Mouse (Mus musculus) left cerebral cortex, postnatal 10 days (tissue): Measurements from ENCODE around the gene Zfp526. TPM values are rescaled to one million over a fixed set of nuclear protein-coding genes. Genes with fewer than 3 reads are reported as not detected.
"Not testable (repeated sequence)": the region's sequence is repeated elsewhere in the genome, so short reads cannot be mapped to it uniquely, and the experiment has no call there.

Source experiments
- DNase-seq, 2 experiments: peaks; one replicate each; pipeline ENCODE4 v3.0.0; 2021 to 2022; ENCODE audit warnings: low spot score in 2 of 2, mixed read lengths in 1 of 2; ENCODE audit errors: extremely low spot score in 1 of 2
- intact Hi-C: fragments of 180-260 bp; cut with DNase I; formaldehyde crosslinking; loops from one replicate; pipeline ENCODE4 v1.15.1; 2025
- total RNA-seq, 2 experiments: library from RNA; stranded (reverse); gene quantifications; 2 replicates each; pipeline ENCODE4 v1.2.3; 2021

Zfp526 gene
- total RNA-seq, 2 experiments from 2014 or later: 7.8 to 8.5 TPM

DNA sequence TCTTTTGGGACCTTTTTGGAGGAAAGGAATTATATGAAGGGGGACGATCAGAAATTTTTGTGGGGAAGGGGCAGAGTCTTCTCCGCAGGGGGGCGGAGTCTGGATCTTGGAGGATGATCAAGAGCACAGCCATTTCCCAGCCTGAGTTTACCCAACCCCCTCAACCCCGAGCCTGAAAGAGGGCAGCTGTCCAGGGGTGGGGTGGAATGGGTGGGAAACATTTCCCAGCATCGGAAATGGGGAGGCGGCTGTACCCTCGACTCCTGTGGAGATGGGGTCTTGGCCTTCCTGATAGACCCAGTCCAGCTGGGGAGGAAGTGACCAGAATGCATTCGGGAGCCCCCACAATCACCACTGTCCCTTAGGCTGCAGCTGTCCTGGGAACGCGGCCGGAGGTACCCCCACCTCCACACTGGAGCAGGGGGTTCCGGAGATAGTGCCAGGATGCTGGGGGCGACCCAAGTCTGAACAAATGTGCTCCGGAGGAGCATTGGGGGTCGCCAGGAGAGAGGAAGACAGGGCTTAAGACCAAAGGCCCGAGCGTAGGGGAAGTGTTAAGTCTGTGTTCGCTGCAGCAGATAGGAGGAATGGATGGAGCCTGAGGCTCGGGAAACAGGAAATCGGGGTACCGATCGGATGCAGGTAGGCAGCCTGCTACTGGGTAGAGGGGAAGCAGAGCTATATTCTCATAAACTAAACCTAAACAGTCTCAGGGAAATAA lies 30.0 kb downstream of the Zfp526 start:
- intact Hi-C loops: no loop called here
- DNase-seq: peak in 1 of 2 experiments; percentile 90

DNA sequence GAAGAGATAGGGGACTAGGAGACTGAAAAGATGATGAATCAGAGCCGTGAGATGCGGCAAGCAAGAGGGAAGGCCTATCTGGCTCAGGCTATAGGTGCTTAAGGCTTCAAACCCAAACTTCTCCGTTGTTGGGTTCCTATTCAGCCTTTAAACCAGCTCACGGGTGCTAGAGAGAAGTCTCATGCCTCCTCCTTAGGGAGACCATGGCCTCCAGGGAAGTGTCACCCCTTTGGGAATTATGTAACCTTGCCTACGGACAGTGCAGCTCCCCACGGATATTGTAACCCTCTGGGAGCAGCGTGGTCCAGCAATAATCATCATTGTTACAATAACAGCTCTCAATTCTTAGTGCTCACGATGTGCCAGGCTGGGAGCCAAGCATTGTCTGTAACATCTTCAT lies 30.6 kb downstream of the Zfp526 start:
- intact Hi-C loops: no loop called here
- no peak for DNase-seq

DNA sequence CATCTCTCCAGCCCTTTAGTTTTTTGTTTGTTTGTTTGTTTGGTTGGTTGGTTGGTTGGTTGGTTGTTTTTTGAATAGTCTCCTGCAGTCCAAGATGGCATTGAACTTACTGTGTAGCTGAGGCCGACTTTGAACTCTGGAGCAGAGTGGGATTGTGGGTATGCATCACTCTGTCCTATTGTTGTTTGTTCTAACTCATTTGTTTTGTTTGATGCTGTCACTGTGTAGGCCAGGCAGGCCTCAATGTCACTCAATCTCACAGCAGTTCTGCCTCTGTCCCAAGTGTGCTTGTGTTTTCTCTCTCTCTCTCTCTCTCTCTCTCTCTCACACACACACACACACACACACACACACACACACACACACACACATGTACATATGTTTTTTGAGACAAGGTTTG lies 40.7 kb downstream of the Zfp526 start:
- intact Hi-C loops: no loop called here
- no peak for DNase-seq

DNA sequence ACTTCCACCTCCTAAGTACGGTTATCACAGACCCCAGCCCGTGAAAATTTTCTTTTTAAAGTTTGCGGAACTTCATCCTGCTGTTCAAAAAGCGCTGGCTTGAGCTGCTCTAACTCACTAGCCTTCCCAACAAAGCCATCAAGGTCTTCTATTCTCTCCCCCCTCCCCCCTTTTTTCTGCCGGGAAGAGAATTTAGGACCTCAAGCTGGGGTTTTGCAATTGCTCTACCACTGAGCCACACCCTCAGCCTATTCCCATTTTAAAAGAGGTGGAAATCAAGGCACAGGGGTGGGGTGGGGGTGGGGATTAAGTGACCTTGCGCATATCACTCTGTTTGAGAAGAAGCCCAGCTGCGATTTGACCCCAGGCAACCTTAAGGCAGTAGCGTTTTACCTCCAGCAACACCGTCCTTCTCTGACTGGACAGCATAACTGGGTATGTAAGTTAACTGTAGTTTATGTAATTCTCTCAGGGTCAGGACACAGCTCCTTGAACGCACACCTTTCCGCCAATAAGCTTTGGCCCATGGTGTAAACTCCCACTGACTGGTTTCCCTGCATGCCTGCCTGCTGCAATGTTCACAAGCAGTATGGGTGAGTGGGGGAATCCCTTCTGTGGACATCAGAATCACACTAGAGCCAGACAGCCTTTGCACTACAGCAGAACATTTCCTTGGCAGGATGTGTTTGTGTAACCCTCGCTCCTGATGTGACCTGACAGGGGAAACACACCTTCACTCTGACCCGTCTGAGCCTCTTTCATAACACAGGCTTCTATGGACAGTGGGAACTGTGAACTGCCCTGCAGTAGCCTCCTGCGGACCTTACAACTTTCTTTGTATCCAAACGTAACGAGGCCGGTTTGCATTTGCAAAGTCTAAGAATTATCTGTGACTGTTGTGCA lies 43.0 kb downstream of the Zfp526 start:
- intact Hi-C loops: no loop called here
- DNase-seq: no peak

DNA sequence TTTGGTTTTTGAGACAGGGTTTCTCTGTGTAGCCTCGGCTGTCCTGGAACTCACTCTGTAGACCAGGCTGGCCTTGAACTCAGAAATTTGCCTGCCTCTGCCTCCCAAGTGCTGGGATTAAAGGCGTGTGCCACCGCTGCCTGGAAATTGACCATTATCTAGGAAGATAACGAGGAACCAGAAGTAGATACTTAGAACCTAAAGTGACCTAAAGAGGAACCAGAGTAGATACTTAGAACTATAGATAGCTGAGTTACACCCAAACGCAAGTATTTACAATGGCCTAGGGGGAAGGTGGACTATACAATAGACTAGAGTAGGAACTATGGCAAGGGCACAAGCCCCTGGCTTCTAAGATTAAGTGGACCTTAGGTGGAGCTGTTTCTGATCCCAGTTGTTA lies 44.5 kb downstream of the Zfp526 start:
- intact Hi-C loops, DNase-seq: not testable (repeated sequence)

DNA sequence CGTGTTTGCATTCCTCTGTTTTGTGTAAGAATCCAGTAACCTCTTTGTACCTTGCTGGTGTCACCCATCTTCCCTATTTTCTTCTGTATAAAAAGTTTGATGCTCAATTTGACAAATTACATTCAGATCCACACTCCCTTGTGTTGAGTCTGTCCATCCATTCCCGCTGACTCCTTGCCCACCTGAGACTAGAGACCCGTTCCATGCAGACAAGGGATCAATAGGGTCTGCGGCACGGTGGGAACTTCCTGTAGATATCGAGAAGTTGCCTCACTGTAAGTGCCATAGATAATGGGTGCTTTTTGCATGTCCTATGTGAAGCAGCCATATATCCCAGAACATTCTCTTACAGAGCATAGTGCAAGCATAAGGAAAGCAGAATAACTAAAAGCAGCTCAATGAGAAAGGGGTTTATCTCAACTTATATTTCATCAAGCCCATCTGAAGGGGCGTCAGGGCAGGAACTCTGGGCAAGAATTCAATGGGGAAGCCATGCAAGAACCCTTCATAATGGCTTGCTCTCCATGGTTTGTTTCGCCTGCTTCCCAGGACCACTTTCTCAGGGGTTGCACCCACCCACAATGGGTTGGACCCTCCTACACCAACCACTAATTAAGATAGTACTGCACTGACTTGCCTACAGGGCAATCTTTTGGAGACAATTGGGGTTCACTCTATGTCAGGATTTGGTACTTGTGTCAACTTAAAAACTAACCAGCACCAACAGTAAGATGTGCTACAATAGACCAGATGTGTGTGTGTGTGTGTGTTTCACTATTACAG lies 45.1 kb downstream of the Zfp526 start:
- DNase-seq: no peak
- intact Hi-C loops: no loop called here

DNA sequence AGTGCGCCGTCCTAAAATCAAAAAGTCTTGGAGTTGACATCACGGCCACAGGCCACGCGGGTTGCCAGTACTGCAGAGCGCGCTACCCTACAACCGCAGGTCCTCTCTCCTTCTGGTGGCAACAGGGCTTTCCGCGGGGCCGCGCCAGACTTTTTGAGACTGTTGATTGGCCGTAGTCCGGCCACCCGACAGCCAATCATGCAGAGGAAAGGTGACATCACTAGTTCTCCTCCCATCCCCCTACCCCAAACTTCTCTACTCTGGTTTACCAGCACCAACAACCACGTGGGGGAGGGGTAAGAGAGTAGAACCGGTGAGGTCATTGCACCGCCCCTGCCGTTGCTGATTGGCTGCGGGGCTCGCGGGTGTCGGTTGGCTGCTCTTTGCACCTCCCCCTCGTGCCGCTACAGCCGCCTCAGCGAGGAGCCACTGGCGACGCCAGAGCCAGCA lies 46.1 kb downstream of the Zfp526 start, which contains the start of gene Cic:
TSS of gene Cic (plus strand) at position 404 of the 450 bp plus-strand sequence.
- DNase-seq: peak; percentile 99 to 100
- intact Hi-C loops: no loop called here

DNA sequence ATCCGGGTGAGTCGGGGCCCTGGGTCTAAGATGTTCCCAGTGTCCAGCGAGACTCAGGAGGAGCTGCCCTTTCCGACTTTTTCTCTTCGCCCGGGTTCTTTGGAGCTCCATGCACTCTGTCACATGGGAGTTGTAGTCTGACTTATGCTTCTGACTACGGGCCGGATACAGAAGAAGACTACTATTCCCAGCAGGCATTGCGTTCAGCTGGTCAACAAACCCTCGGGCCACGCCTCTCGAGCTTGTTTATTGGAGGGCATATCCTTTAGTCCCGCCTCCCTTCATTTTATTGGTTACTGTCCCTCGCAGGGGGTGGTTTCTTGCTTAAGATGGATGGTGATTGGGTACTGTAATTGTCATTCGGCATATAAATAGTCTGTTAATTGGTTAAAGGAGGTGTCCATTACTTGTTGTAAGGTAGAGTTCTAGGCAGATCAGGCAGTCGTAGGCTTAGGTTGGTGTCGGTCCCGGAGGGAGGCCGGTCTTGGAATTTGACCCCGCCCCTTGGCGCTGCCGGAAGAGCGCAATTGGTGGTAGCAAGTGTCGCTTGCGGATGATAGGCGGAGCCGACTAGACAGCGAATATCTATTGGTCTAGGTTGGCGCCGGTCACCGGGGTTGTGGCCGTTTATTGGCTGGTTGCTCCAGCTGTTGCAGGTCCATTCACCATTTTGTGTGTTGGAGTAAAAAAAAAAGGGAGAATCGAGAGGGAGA lies 46.7 kb downstream of the Zfp526 start:
- DNase-seq: peak; percentile 100
- intact Hi-C loops: no loop called here

DNA sequence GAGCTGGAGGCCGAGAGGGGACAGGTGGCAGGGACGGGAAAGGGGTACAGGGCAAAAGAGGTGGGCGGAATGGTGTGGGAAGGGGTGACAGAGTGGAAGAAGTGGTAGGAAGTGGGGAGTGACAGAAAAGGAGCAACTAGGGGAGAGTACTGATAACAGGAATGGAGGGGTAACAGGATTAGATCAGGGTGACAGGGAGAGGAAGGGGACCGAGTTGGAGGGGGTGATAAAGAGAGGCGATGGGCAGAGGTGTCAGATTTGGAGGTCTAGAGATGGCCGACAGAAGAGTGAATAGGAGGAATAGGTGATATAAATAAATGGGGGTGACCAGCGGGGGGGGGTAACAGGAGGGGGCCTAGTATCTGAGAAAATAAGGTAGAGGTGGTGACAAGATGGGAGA lies 47.4 kb downstream of the Zfp526 start:
- intact Hi-C loops: no loop called here

DNA sequence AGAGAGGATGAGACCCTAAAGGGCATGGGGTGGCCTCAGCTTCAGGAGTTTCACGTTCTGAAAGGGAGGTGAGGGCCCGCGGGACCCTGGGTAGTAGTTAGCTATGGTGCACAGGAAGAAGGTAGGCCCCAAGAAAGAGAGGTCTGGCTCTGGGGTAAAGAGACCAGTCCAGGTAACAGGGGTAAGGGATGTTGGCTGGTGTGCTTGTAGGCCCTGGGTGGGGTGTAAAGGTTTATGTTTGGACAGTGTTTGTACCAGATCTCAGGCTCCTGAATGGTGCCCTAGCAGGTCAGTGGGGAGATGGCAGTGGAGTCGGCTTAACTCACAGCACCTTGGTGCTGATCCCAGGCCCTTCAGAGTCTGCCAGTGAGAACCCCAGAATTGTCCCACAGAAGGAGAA lies 47.8 kb downstream of the Zfp526 start:
- intact Hi-C loops: no loop called here
- no peak for DNase-seq

More for the DNA sequence above, 47.4 kb downstream of the Zfp526 start:
- DNase-seq: no peak

DNA sequence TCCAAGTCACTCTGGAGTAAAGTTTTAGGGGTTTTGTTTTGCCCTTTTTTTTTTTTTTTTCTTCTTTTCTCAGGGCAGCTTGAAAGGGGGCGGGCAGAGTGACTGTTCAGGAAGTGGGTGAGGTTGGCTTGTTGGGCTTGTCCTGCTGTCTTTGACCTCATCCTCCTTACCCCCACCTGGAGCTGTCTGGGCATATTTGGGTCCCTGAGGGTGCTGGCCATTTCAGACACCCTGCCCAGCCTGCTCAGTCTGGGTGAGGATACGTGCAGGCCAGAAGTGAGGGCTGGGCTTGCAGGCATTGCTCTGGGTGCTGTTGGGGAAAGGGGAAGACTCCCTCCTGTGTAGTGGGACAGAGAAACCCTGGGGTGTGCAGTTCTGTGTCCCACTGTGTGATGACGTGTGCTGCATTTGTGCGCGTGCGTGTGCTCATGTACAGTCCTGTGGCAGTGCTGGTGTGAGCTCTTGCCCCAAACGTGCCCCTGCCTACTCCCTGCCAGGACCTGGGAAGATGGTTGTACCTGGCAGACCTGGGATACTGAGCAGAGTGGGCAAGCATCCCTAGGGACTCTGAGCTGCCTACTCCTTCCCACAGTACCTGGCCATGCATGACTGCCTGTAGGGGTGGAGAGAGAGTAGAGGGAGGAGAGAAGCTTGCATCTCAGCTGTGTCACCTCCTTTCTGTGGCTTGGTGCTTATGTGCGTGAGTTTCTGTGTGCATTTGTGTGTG lies 48.5 kb downstream of the Zfp526 start:
- intact Hi-C loops: no loop called here

DNA sequence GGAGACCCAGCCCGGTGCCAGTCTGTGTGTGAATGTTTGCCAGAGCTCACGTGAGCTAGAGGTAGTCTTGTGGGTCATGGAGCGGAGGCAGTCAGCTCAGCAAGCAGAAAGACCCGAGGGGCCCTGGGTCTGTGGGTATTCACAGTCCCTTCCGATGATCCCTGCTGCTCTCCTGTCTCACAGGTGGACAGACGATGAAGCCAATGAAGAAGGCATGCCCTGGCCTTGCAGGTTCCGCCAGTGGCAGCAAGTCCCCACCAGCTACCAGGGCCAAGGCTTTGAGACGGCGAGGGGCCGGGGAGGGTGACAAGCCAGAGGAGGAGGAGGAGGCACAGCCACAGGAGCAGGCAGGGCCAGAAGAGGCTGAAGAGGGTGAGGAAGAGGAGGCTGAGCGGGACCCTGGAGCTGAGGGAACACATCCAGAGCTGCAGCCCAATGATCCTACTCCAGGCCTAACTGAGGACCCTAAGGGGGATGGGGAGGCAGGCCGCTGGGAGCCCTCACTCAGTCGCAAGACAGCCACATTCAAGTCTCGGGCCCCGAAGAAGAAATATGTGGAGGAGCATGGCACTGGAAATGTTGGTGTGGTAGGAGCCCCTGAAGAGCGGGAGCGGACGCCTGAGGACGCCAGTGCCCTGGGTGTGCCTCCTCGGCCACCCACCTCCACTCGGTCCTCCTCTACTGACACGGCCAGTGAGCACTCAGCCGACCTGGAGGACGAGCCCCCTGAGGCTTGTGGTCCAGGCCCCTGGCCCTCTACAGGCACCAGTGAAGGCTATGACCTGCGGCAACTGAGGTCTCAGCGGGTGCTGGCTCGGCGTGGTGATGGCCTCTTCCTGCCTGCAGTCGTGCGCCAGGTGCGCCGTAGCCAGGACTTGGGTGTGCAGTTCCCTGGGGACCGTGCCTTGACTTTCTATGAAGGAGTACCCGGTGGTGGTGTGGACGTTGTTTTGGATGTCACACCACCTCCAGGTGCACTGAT lies 49.7 kb downstream of the Zfp526 start:
- no peak for DNase-seq
- intact Hi-C loops: no loop called here

More for the DNA sequence above, 48.5 kb downstream of the Zfp526 start:
- DNase-seq: no peak

DNA sequence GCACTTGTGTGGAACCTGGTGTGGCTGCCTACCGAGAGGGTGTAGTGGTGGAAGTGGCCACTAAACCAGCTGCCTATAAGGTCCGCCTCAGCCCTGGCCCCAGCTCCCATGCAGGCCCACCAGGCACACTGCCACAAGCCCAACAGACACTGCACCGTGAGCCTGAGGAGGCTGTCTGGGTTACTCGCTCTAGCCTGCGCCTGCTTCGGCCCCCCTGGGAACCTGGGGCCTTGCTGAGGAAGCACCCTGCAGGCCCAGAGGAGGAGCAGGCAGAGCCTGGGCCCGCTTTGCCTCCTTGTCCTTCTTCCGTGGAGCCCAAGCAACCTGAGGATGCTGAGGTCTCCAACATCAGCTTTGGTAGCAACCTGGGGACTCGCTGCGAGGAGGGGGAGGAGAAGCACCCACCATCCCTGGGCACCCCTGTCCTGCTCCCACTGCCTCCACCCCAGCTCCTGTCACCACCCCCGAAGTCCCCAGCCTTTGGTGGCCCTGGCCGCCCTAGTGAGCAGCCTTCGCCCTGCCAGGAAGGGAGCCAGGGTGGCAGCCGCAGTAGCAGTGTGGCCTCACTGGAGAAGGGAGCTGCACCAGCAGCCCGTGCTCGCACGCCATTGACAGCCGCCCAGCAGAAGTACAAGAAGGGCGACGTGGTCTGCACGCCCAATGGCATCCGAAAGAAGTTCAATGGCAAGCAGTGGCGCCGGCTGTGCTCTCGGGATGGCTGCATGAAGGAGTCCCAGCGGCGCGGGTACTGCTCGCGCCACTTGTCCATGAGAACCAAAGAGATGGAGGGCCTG lies 50.6 kb downstream of the Zfp526 start:
- DNase-seq: no peak
- intact Hi-C loops: no loop called here

DNA sequence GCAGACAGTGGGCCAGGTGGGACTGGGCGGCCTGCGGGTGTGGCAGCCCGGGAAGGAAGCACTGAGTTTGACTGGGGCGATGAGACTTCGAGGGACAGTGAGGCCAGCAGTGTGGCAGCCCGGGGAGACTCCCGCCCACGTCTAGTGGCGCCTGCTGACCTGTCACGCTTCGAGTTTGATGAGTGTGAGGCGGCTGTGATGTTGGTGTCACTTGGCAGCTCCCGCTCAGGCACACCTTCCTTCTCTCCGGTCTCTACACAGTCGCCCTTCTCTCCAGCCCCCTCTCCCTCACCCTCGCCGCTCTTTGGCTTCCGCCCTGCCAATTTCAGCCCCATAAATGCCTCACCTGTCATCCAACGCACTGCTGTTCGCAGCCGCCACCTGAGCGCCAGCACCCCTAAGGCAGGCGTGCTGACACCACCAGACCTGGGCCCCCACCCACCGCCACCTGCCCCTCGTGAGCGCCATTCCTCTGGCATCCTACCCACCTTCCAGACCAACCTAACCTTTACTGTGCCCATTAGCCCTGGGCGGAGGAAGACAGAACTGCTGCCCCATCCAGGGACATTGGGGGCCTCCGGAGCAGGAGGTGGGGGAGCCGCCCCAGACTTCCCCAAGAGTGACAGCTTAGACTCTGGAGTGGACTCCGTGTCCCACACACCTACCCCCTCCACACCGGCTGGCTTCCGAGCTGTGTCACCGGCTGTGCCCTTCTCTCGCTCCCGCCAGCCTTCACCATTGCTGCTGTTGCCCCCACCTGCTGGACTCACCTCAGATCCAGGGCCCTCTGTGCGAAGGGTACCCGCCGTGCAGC lies 51.4 kb downstream of the Zfp526 start:
- intact Hi-C loops: no loop called here
- no peak for DNase-seq
